Mouse (Mus musculus) mouse trophoblast stem cell (cell line): ENCODE data around the gene Pih1d1.
"Not testable (repeated sequence)": the region's sequence is repeated elsewhere in the genome, so short reads cannot be mapped to it uniquely, and the experiment has no call there.

Experiments used
- in situ Hi-C, 2 experiments: fragments of 300-500 bp; cut with MseI, MboI; formaldehyde crosslinking; loops; 2 replicates in 1 of 2; 3 replicates in 1 of 2; pipeline ENCODE4 v1.15.1; 2025

Pih1d1 gene

DNA sequence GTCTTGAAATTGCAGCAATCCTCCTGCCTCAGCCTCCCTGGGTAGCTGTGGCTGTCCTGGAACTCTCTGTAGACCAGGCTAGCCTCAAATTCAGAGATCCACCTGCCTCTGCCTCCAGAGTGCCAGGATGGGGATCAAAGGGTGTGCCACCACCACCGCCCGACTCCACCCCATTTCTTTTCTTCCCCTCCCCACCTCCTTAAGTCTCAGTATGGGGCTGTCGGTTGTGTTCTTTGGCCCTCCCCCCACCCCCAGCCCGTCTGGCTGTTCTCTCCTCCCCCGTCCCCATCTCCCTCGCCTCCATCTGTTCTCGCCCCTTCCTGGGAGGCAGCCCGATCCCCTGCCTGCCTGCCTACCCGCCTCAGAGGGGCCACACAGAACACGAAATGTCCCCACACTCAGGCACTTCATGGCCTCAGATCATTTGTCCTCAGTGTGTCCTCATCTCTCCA lies 12.9 kb downstream of the Pih1d1 start:
- in situ Hi-C loops, result no loop called here

DNA sequence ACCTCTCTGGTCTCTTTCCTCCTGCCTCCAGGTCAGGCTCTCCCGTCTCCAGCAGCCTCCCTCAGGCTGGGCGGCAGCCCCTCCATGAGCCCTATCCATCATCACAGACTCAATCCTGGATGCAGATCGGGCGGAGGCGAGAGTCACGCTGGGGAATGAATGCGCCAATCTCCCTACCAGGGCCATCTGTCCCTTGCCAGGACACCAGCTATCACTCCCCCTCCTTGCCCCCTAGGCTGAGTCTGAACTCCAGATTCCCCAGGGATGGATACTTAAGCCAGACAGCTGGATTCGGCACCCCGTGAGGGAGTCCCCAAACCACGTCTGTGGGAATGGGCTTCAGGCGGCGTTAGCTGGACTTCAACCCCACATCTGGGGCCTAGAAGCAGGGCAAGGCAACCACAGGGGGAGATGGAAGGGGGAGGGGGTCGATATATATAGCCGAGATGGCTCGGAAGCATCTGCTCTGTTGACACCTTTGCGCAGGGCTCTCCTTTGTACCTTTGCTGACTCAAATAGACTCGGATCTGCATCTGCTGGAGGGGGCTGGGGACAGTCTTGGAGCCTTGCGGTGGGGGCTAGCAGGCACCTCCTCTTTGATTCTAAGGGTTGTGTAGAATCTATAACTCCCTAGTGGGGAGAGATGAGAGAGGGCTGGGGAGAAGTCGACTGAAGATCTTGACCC lies 13.8 kb downstream of the Pih1d1 start:
- in situ Hi-C loops, result no loop called here

DNA sequence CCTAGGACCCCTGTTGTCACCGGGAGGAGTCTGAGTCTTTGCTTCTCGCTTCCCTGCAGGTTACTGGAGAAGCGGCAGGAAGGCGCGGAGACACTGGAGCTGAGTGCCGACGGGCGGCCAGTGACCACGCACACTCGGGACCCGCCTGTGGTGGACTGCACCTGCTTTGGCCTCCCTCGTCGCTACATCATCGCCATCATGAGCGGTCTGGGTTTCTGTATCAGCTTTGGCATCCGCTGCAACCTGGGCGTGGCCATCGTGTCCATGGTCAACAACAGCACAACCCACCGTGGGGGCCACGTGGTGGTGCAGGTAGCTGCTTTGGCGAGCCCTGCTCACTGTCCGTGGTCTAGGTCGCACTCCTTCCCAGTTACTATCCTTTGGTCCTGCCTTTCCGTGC lies 14.6 kb downstream of the Pih1d1 start:
- in situ Hi-C loops, result no loop called here

DNA sequence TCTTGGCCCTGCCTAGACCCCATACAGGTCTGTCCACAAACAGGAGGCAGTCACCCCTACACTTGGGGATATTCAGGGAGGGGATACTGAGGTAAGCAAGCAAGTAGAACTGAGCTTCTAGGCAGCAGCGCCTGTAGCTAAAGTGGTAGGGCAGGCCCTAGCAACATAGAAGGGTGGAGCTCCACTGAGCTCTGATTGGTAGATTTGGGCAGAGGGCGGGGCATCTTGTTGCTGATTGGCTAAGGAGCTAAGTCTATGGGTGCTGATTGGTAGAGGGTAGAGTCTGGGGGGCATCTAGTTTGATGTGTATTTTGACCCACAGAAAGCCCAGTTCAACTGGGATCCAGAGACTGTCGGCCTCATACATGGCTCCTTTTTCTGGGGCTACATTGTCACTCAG lies 15.4 kb downstream of the Pih1d1 start:
- in situ Hi-C loops, result no loop called here

DNA sequence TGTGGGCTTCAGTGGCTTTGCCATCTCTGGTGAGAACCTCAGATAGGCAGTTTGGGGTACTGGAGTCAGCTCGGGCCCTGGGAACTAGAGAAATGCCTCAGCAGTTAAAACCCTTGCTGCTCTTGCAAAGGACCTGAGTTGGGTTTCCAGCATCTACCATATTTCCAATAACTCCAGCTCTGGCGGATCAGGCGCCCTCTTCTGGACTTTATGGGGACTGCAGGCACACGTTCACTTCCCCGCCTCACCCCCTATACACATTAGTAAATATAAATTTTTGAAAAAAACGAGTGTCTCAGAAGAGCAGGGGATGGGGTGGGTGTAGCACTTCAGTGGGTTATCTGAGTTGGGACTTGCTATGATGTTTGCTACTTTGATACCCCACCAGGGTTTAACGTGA lies 18.9 kb downstream of the Pih1d1 start:
- in situ Hi-C loops, result no loop called here

DNA sequence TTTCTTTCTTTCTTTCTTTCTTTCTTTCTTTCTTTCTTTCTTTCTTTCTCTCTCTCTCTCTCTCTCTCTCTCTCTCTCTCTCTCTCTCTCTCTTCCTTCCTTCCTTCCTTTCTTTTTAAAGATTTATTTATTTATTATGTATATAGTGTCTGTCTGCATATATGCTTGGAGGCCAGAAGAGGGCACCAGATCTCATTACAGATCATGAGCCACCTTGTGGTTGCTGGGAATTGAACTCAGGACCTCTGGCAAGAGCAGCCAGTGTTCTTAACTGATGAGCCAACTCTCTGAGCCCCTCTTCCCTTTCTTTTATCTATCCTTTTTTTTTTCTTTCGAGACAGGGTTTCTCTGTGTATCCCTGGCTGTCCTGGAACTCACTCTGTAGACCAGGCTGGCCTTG lies 19.7 kb downstream of the Pih1d1 start:
- in situ Hi-C loops, result not testable (repeated sequence)

DNA sequence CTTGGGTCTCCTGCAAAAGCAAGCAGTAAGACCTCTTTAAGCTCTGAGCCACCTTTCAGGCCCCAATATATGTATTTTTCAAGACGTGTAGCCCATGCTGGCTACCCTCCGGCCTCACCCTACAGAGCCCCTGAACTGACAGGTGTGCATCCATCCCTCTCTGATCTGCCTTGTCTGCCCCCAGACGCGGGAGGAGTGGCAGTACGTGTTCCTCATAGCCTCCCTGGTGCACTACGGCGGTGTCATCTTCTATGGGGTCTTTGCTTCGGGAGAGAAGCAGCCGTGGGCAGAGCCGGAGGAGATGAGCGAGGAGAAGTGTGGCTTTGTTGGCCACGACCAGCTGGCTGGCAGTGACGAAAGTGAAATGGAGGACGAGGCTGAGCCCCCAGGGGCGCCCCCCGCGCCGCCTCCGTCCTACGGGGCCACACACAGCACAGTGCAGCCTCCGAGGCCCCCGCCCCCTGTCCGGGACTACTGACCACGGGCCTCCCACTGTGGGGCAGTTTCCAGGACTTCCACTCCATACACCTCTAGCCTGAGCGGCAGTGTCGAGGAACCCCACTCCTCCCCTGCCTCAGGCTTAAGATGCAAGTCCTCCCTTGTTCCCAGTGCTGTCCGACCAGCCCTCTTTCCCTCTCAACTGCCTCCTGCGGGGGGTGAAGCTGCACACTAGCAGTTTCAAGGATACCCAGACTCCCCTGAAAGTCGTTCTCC lies 20.6 kb downstream of the Pih1d1 start:
- in situ Hi-C loops, result no loop called here

DNA sequence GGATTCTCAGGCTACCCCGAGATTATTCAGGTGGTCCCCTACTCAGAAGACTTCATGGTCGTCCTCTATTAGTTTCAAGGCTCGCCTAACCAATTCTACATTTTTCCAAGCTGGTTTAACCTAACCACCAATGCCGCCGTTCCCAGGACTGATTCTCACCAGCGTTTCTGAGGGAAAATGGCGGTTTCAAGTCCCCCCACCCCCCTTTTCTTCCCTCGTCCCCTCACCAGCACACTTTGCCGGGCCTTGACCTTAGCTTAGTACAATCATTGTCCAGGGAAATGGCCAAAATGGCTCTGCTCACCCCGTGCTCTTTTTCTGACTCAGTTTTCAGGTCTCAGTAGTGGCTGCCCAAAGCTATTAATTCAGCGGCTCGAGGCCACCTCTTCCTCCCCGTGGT lies 21.3 kb downstream of the Pih1d1 start:
- in situ Hi-C loops, result no loop called here

DNA sequence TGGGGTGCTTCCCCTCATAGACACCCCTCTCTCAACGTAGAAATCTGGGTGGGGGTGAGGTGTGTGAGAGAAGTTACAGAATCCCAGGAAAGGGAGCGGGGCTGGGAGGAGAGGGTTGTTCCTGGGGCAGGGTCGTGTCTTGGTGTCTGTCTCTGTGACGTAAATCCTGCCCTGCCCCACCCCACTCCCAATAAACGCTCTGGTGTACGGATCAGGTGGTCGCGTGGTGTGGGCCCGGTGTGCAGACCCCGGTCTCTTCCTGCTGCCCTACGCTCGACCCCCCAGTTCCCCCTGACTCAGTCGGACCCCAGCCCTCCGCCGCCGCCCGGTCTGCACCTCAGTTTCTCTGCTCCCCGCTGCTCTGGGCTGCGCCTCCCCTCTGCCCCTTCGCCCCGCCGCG lies 21.8 kb downstream of the Pih1d1 start:
- in situ Hi-C loops, result no loop called here

DNA sequence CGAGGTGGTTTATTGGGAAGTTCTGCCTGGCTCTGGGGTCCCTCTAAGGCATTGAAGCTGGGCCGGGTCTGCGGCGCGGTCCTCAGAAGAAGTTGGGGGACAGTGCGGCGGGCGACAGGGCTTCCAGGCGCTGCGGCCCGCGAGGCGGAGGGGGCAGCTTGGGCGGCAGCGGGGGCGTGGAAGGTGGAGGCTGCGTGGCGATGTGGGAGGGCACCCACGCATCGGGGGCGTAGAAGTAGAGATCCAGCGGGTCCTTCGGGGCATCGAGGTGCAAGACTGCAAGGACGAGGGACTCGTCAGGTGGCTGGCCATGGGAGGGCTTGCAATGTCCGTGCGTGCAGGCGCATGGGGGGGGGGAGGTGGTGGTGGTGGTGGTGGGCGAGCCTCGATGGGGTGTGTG lies 22.3 kb downstream of the Pih1d1 start:
- in situ Hi-C loops, result no loop called here

DNA sequence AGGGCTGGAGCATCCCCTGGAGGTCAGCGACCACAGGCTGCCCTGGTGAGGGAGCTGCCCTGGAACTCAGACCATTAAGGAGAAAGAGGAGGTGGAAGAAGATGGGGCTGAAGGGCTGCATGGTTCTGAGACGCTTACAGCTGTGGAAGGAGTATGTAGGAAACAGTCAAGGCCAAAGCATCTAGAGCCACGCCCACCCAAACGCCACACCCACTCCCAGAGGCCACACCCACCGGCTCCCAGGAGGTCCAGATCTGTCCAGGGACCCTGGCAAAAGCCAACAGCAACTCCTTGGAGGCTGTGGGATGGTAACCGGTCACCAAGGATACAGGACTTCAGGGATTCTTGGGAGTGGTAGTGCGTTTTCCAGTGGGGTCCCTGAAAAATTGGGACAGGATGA lies 24.4 kb downstream of the Pih1d1 start:
- in situ Hi-C loops, result no loop called here

DNA sequence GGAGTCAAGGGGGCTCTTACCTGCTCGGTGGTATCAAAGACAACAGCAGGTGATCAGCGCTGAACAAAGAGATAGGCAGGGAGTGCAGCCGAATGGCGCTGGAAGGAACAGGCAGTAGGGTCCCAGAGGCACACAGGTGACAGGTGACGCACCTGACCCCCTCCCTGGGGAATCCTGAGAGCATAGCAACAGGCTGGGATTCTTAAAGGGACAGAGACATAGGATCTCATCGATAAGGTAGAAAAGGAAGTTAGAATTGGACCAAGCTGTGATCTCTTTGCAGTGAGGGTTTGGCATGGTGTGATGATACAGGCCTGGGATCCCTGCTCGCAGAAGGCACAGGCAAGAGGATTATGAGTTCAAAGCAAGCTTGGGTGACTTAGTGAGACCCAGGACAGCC lies 25.4 kb downstream of the Pih1d1 start, which contains the start of gene Gfy:
TSS of gene Gfy (minus strand) at position 101 of the 400 bp plus-strand sequence.
- in situ Hi-C loops, result no loop called here

DNA sequence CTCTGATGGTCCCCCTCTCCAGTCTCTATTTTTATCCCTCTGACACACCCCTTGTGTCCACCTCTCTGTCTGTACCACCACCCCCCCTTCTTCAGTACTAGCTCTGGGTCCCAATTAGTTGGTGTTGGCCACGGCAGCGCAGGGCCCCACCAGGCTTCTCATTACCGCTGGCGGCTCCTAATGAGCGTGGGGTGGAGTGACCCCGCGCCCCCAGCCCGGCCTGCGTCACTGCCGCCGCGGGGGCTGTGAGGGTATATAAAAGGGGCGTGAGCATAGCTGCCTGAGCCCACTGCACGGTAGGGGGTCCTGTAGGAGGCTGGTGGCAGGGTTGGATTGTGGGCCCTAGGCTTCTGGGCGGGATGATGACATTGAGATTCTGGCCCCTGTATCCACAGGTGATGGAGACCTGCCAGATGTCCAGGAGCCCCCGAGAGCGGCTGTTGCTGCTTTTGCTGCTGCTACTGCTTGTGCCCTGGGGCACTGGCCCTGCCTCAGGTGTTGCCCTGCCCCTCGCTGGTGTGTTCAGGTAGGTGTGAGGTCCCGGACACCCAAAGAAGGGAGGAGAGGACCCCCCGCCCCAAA lies 26.9 kb downstream of the Pih1d1 start, which contains the start of gene Pth2:
TSS of gene Pth2 (plus strand) at position 100 of the 582 bp plus-strand sequence.
- in situ Hi-C loops, result no loop called here

DNA sequence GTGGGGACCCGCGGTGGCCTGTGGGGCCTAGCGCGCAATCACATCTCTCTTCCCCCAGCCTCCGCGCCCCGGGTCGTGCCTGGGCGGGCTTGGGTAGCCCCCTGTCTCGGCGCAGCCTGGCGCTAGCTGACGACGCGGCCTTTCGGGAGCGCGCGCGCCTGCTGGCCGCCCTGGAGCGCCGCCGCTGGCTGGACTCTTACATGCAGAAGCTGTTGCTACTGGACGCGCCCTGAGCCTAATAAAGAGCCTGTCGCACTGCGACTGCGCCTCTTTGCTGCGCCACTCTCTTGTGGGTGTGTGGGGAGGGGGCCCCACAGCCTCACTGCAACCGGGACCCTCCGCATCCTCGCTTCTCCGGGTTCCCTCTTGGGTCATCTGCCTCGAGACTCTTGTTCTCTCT lies 27.4 kb downstream of the Pih1d1 start:
- in situ Hi-C loops, result no loop called here

DNA sequence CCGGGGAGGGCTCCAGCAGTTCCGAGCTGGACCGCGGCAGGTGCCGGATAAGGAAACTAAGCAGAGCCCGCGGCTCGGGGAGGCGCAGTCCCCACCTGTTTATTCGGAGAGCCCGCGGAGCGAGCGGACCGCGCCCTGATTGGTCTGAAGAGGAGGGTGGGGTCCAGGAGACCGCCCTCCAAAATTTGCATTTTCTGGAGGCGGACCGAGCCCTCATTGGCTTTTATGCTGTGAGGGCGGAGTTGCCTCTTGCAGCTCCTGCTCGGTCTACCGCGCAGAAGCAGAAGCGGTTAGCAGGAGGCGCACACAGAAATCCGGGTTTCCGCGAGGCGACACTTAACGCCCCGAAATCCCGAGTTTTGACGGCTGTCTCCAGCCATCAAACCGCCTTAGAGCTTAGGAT lies 28.1 kb downstream of the Pih1d1 start:
- in situ Hi-C loops, result no loop called here

DNA sequence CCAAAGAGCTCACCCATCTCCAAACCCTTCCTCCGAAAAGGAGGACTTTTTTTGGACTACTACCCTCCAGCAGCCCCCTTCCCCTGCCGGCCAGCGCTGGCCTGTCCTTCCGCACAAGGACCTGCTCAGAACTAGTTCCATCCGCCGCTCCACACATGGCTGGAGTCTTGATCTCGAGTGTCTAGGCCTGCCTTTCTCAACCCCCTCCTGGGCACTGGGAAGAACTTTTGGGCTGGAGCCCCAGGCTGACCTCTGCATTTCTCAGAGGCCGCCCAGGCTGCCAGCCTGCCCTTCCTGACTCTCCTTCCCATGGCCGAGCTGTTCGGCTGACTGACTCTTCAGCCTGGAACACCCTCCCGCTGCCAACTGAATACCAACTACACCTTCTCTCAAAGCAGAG lies 28.5 kb downstream of the Pih1d1 start:
- in situ Hi-C loops, result no loop called here

DNA sequence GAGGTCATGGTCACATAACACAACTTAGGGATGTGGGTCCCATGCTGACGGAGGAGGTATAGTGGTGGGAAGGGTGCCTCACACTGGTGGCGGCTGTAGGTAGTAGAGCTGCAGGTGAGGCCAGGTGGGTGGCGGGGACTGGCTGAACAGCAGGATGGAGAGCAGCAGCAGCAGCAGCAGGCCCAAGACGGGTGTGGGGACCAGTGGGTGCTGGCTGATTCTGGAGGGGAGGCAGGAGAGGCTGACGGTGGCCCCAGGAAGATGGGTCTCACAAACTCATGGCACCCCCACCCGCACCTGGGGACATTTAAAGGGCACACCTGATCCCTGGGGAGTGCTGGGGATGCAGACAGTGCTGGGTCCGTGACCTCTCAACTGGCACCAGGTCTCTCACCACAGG lies 29.6 kb downstream of the Pih1d1 start:
- in situ Hi-C loops, result no loop called here

DNA sequence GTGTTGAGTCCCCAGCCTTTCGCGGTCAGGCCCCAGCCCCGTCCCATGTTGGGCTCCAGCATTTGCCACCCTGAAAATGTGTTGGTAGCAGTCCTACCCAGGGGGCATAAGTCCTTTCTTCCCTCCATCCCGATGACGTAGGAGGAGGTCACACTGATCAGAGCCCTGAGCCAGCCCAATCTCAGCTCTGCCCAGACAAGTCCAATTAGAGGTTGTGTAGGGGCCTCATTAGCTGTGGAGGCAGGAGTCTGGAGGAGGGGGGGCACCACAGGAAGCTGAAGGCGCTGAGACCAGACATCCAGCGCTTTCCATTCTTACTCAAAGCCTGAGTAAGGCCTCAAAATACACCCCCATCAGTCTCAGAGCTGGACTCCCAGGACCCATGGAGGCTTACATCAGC lies 31.8 kb downstream of the Pih1d1 start:
- in situ Hi-C loops, result no loop called here

DNA sequence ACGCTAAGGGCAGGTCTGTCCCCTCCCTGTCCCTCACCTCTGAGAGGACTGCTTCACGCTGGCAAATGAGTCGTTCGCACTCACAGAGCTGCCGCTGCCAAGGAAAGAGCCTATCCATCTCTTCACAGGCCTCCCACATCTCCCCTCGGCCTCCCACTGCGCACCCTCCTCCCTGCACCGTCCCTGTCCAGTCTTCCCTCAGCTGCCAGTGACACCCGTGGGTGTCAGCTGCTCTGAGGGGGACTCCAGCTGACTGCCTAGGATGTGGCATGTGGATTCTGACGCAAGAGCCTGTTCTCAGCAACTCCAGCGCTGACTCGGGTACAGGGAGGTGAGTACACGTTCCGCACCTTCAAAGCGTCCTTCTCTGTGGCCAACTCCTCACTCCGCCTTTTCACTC lies 35.5 kb downstream of the Pih1d1 start:
- in situ Hi-C loops, result no loop called here

DNA sequence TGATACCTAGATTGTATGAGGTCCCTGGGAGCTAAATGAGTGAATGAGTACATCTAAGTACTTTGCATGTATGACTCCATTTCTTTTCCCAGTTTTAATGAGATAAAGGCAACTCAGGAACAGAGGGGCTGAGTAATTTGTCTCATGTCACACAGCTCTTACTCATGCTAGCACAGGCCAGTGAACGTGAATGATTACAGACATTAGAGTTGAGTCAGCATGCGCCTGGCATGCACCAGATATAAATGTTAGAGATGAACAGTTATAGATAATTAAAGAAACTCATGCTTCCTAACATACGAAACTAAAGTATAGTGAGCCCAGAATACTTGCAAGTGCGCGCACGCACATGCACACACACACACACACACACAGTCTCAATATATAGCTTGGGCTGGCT lies 36.1 kb downstream of the Pih1d1 start:
- in situ Hi-C loops, result no loop called here

DNA sequence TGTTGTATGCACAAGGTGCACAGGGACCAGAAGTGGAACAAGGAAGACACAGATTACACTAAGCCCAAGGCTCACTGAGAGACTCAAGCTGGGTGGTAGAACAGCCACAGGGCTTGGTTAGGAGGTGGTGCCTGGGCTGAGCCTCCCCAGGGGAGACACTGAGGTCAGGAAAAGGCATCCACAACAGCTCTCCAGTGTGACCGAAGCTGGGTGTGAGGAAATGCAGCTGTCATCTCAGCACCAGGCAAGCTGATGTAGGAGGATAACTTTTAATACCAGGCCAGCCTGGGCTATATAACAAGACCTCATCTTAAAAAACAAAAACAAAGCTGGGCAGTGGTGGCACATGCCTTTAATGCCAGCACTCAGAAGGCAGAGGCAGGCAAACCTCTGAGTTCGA lies 37.1 kb downstream of the Pih1d1 start:
- in situ Hi-C loops, result no loop called here

DNA sequence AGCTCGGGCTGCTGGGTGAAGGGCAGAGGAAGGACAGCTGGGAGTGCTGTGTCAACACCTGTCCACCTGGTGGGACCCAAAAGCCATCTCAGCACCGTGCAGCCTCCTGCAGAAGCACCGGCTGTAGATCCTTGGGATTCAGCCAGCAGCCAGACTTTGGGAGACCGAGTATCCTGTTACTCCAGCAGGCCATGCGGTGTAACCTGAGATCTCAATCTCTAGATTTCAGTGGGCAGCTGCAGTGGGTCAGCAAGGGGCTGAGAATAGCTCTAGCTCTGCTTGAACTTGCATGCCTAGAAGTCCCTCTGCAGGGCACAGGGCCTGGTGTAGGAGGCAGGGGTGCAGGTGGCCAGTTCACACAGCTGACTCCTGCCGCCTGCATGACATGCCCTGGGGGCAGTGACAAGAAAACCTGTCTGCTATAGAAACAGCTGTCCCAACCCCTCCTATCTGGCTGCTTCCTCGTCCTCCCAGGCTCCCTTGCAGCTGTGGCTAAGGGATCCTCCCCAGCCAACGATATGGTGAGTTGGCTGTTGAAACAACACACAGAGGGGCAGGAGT lies 37.8 kb downstream of the Pih1d1 start:
- in situ Hi-C loops, result no loop called here
